Mouse (Mus musculus) lung, embryonic 14.5 days (tissue): ENCODE data around the gene Jmjd6. TPM values are rescaled to one million over a fixed set of nuclear protein-coding genes. Genes with fewer than 3 reads are reported as not detected.

Experiments used
- ATAC-seq: fragments of 200-750 bp; cut with Nextera tagmentation; 2 replicates; pipeline ENCODE4 v1.8.0; 2017; ENCODE audit warnings: mild to moderate bottlenecking, moderate TSS enrichment, moderate library complexity; ENCODE audit not compliant: insufficient read depth
- DNase-seq: peaks from one replicate; pipeline ENCODE4 v3.0.0-alpha.2; 2015
- H3K27ac ChIP-seq: fragments of 300-500 bp; sonication (generic); 2 replicates; pipeline ENCODE4 v1.5.1; 2014; ENCODE audit warnings: low read depth, mild to moderate bottlenecking, moderate library complexity
- H3K27me3 ChIP-seq: fragments of 300-500 bp; sonication (generic); 2 replicates; pipeline ENCODE4 v1.6.1; 2014; ENCODE audit warnings: low read length, control low read depth; ENCODE audit not compliant: insufficient read depth
- H3K36me3 ChIP-seq: fragments of 300-500 bp; sonication (generic); 2 replicates; pipeline ENCODE4 v1.6.1; 2014; ENCODE audit warnings: control low read depth; ENCODE audit not compliant: insufficient read depth
- H3K4me1 ChIP-seq: fragments of 300-500 bp; sonication (generic); 2 replicates; pipeline ENCODE4 v1.6.1; 2014; ENCODE audit warnings: antibody characterized with exemption, control low read depth; ENCODE audit not compliant: insufficient read depth
- H3K4me2 ChIP-seq: fragments of 300-500 bp; sonication (generic); 2 replicates; pipeline ENCODE4 v1.6.1; 2014; ENCODE audit warnings: mild to moderate bottlenecking
- H3K4me3 ChIP-seq: fragments of 300-500 bp; sonication (generic); 2 replicates; pipeline ENCODE4 v1.5.1; 2014; ENCODE audit warnings: low read depth, low read length
- H3K9ac ChIP-seq: fragments of 300-500 bp; sonication (generic); 2 replicates; pipeline ENCODE4 v1.6.1; 2014
- H3K9me3 ChIP-seq: fragments of 300-500 bp; sonication (generic); 2 replicates; pipeline ENCODE4 v1.6.1; 2016; ENCODE audit warnings: low read depth, low read length, control low read depth
- CTCF ChIP-seq: IDR thresholded peaks from 2 replicates; pipeline ENCODE4 v1.5.1; 2016; ENCODE audit warnings: antibody characterized with exemption, low read depth
- WGBS: fragments of 180-500 bp; shearing (Covaris S2); extraction: QIAGEN DNeasy Blood & Tissue Kit; methylation state at CpG from one replicate; pipeline ENCODE4 v1.1.7; 2014; 5-methylcytosine and 5-hydroxymethylcytosine counted together
- polyA plus RNA-seq: library from polyadenylated mRNA; unstranded; fragments of >200 nt; fragmentation: Nextera tagmentation; extraction: Ambion mirVana; gene quantifications from 2 replicates; pipeline ENCODE4 v1.2.1, GENCODE M21; 2014

Jmjd6 gene
- polyA plus RNA-seq, 1 experiment from 2014 or later, result 66.3 TPM

DNA sequence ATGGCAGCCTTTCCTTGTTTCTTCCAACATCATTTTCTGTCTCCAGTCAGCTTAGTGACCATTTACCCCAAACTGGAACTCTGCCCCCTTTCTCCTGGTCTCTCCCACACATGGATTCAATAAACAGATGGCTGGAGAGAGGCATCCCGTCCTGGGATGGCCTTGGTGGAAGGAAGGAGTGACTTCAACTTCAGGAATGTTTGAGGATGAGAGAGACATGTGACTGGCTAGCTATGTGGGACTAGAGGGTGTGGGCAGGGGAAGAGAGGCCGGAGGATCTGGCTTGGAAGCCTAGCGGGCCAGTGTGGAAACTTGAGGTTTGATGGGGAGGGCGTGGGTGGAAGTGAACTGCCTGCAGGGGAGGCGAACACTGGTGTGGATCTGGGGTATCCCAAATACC is 26.5 kb downstream of the Jmjd6 start:
- DNase-seq (no peak), ATAC-seq (no peak)
- H3K4me2 ChIP-seq, result no peak overlapping the region
- no peak overlapping the region for H3K9ac ChIP-seq
- H3K4me1 ChIP-seq, result peaks cover 34% of the 10 kb centered on the region
- H3K4me3 ChIP-seq, result no peak overlapping the region
- H3K27me3 ChIP-seq, result no peaks in the 10 kb centered on the region
- TF ChIP-seq CTCF, result no peak
- H3K27ac ChIP-seq, result no peak overlapping the region
- H3K9me3 ChIP-seq, result no peaks in the 10 kb centered on the region
- 73% methylated on average over 5 of the region's 5 CpGs for WGBS
- no peaks in the 10 kb centered on the region for H3K36me3 ChIP-seq

DNA sequence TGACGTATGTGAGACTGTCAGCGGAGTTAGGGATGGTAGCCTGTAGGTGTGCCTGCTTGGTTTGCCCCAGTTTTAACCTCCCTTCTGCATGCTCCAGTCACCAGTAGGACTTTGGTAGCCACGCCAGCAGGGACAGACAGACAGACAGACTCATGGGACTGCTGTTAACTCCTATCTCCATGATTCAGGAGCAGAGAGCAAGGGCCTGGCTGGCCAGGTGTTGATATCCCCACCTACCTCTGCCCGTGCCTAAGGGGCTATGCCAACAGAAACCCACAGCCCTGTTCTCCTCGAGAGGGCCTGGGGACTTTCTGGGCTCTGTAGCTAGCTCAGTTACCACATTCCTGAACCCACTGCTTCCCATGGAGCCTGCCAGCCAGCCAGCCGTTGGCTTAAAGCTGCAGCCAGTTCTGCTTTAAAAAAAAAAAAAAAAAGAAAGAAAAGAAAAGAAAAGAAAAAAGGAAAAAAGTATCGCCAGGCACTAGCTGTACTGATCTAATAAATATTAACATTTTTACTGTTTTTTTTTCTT is 28.3 kb downstream of the Jmjd6 start:
- ATAC-seq, result no peak

DNA sequence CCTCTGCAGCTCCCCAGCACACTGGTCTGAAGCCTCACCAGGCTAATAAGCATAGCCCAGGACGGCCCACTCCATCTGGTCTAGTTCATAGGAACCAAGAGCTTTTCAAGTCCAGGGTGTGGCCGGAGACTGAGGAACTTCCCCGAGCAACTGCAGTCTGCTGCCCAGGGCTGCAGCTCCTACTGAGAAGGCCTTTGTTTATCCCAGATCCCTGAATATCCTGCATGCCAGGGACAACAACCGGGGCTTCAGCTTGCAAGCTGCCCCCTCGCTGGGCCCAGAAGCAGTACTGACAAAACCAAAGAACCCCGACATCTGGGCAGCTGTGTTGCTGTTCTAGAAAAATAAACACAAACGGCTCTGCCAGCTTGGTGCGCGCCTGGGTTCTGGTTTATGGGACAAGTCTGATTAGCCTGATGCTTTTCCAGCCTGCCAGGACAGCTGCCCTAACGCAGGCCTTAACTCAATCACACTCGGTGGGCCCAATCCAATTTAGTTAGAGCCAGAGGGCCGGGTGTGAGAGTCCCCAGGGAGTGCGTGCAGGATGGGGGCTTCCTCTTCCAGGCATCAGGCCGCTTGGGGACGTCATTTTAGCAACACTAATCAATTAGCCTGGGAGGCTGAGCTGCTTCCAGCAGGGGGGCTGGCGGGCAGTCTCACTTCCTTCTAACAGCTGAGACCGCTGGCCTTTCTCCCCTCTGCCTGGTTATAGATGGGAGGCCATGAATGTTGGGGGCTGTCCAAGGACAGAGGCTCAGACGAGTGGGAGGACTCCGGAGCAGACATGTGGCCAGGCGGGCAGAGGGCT is 29.0 kb downstream of the Jmjd6 start:
- H3K36me3 ChIP-seq, result 0 out of 2 replicates have a peak, but pooled peaks cover 5% of the 10 kb centered on the region
- peaks cover 32% of the 10 kb centered on the region for H3K4me1 ChIP-seq
- TF ChIP-seq CTCF, result no peak
- 16% methylated on average over 20 of the region's 20 CpGs for WGBS
- no peaks in the 10 kb centered on the region for H3K27me3 ChIP-seq
- no peaks in the 10 kb centered on the region for H3K9me3 ChIP-seq
- ATAC-seq, result peak; percentile 76
- peak overlapping the region; percentile 39 for H3K4me2 ChIP-seq
- peak overlapping the region; percentile 26; the same call in 1 of the 2 replicates for H3K9ac ChIP-seq
- H3K4me3 ChIP-seq, result no peak overlapping the region
- peak; percentile 89 for DNase-seq
- peak overlapping the region; percentile 94 for H3K27ac ChIP-seq

More for the DNA sequence above, 28.3 kb downstream of the Jmjd6 start:
- Histone ChIP-seq H3K9me3 (no peaks in the 10 kb centered on the region), H3K4me2 (peak overlapping the region; percentile 39; the same call in 1 of the 2 replicates), H3K4me1 (peaks cover 32% of the 10 kb centered on the region), H3K9ac (peak overlapping the region; percentile 26; the same call in 1 of the 2 replicates), H3K4me3 (no peak overlapping the region), H3K27ac (peak overlapping the region; percentile 94), H3K36me3 (no peaks in the 10 kb centered on the region), H3K27me3 (no peaks in the 10 kb centered on the region)
- WGBS, result 22% methylated on average over 7 of the region's 7 CpGs
- peak; percentile 53 for DNase-seq
- no peak for TF ChIP-seq CTCF

DNA sequence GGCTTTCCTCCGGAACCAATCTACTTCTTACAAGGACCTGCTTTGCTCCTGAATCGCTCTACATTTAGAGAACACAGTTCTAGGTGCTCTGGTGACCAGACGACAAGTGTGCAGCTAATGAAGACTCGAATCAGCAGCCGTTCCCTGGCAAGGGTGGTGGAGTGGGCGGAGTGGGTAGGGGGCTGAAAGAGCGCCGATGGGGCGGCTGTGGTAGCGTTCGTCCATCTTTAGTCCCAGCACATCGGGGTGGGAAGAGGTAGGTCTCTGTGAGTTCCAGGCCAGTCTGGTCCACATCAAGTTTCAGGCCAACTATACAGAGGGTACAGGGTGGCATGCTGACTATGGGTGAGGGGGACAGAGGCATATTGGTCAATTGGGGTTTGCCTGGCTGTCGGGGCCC is 29.6 kb downstream of the Jmjd6 start:
- ATAC-seq (no peak), DNase-seq (no peak)
- TF ChIP-seq CTCF, result no peak
- Histone ChIP-seq H3K9me3 (no peaks in the 10 kb centered on the region), H3K9ac (peak overlapping the region; percentile 6; the same call in 1 of the 2 replicates), H3K4me1 (peaks cover 32% of the 10 kb centered on the region), H3K36me3 (0 out of 2 replicates have a peak, but pooled peaks cover 5% of the 10 kb centered on the region), H3K27me3 (no peaks in the 10 kb centered on the region), H3K4me3 (no peak overlapping the region), H3K27ac (peak overlapping the region; percentile 94), H3K4me2 (peak overlapping the region; percentile 39; the same call in 1 of the 2 replicates)
- WGBS, result 78% methylated on average over 13 of the region's 13 CpGs

DNA sequence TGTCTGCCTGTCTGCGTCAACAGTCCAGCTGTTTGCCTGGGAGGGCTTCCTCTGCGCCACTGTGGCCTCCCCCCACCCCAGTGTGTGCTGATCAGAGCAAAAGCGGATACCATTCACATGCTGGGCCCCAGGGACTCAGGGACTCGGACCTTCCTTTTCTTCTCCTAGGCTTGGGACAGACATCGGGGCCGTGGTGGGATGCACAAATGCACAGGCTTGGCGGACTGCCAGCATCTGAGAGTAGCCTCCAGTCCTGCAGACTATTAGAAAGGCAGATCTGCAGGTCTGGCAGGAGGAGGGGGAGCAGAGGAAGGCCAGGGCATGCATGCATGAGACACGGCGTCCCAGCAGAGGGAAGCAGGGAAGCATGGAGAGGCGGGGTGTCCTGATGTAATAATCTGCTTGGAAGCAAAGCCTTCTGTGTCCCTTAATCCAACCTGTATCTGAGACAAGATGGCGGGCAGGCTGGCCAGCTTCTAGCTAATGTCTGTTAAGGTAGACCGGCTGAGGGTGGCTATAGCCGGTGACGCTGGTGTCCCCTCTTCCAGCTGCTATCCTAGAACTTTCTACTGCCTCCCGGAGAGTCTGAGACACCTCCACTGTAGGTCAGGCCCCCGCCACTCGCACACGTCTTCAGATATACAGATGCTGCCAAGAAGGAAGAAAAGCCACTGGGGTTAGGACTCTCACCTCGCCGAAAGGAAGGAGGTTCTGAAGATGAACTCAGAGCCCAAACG is 30.3 kb downstream of the Jmjd6 start:
- ATAC-seq, result peak; percentile 23; the same call in 1 of the 2 replicates
- 37% methylated on average over 21 of the region's 21 CpGs for WGBS

DNA sequence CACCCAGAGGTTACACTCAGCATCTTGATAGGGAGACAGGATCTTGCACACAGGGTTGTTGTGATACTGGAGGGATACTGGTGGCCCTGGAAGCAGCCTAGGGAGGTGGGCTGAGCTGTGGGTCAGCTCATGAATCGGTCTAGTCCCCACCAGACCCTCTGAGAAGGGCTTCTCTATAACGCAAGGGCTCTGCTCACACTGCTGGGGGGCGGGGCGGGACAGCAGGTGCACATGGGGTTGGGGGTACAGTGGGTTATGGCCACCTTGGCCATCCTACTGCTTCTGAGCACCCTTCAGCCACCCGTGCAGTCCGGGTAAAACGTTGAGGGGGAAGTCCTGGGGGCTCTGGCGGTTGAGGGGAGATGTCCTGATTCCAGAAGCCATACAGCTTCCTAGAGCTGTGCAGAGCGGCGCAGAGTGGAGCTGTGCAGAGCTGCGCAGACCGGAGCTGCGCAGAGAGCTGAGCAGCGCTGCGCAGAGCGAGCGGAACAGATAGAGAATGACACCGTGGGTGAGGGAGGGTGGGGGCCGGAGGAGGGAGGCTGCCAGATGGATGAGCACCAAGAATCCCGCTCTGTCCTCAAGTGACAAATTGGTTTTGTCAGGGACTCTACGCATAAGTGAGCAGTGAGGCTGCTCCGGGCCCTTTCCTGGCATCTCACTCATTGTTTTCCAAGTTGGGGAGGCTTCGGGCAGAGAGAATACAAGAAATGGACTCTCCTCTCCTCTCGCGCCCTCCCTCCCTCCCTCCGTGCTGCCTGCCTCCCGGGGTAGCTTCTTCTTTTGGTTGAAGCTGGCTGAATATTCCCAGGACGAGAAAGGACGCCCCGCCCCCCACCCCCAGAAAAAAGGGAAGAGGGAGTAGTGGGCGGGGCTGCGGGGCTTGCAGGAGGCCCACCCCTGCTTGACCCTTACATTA is 32.0 kb downstream of the Jmjd6 start:
- Histone ChIP-seq H3K27ac (peak overlapping the region; percentile 82), H3K4me1 (peaks cover 32% of the 10 kb centered on the region)
- peak; percentile 87 for DNase-seq

More for the DNA sequence above, 30.3 kb downstream of the Jmjd6 start:
- Histone ChIP-seq H3K36me3 (0 out of 2 replicates have a peak, but pooled peaks cover 5% of the 10 kb centered on the region), H3K9ac (0 out of 2 replicates have a peak overlapping the region, but pooled peaks have one; percentile 2), H3K27me3 (no peaks in the 10 kb centered on the region), H3K4me1 (peaks cover 32% of the 10 kb centered on the region), H3K27ac (peak overlapping the region; percentile 94), H3K9me3 (no peaks in the 10 kb centered on the region), H3K4me2 (peak overlapping the region; percentile 39; the same call in 1 of the 2 replicates), H3K4me3 (no peak overlapping the region)
- TF ChIP-seq CTCF, result peak; percentile 34
- DNase-seq, result peak; percentile 81

More for the DNA sequence above, 32.0 kb downstream of the Jmjd6 start:
- Histone ChIP-seq H3K9ac (peak overlapping the region; percentile 18), H3K4me3 (peak overlapping the region; percentile 32), H3K27me3 (no peaks in the 10 kb centered on the region), H3K9me3 (no peaks in the 10 kb centered on the region), H3K4me2 (peak overlapping the region; percentile 66), H3K36me3 (0 out of 2 replicates have a peak, but pooled peaks cover 5% of the 10 kb centered on the region)
- 8% methylated on average over 32 of the region's 32 CpGs for WGBS
- peak; percentile 77 for ATAC-seq
- TF ChIP-seq CTCF, result 0 out of 2 replicates have a peak, but pooled peaks have one; percentile 14
